Mouse (Mus musculus) bone marrow macrophage, adult 2 months (primary cell): ENCODE measurements around the gene Afg1l. TPM values are rescaled to one million over a fixed set of nuclear protein-coding genes. Genes with fewer than 3 reads are reported as not detected.
A peak's percentile ranks its signal among the peaks of the same experiment; 100 is the strongest.

Experiments
- H3K27ac ChIP-seq: 2 replicates; pipeline ENCODE4 v1.5.1; 2012; ENCODE audit warnings: low read depth, low read length; ENCODE audit not compliant: insufficient read depth
- H3K4me1 ChIP-seq: 2 replicates; pipeline ENCODE4 v1.6.1; 2012; ENCODE audit warnings: low read length; ENCODE audit not compliant: control insufficient read depth, insufficient read depth
- H3K4me3 ChIP-seq: 2 replicates; pipeline ENCODE4 v1.5.1; 2012; ENCODE audit warnings: mild to moderate bottlenecking, low read length, moderate library complexity; ENCODE audit not compliant: insufficient read depth
- CTCF ChIP-seq: IDR thresholded peaks from 2 replicates; pipeline ENCODE4 v1.5.1; 2012; ENCODE audit warnings: low read depth, mild to moderate bottlenecking, low read length, moderate library complexity
- POLR2A ChIP-seq: IDR thresholded peaks from 2 replicates; pipeline ENCODE4 v1.6.1; 2012; ENCODE audit warnings: mild to moderate bottlenecking, low read depth, low read length, borderline replicate concordance
- polyA plus RNA-seq: library from polyadenylated mRNA; stranded (reverse); fragments of >200 nt; gene quantifications from 2 replicates; pipeline ENCODE4 v1.2.4, GENCODE M21; 2012; ENCODE audit not compliant: missing spikeins, insufficient read depth, insufficient read length

The Afg1l gene
- polyA plus RNA-seq, 1 experiment, result 6.5 TPM

DNA sequence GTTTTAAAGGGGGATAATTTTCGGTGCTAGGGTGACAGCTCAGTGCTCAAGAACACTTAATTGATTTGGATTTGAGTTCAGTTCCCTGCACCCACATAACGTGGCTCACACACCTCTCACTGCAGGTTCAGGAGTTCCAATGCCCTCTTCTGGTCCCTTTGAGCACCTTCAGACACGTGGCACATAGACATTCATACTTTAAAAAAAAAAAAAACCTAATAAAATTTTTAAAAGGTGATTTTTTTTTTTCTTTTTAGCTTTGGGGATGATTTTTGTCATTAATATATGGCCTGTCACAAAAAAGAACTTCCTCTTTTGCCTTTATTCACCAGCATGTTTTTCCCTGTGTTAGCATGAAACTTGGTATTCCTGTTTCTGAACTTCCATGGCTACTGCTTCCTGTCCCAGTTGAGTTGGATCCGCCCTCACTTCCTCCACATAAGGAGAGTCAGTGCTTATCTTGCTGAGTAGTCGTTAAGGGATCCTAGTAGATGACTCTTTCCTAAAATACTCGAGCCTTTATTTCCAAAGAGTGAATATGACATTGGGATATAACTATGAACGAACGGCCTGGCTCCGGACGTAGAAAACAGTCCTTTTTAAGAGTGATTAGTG is 25.8 kb upstream of the Afg1l start:
- Histone ChIP-seq H3K4me3 (peak overlapping the region; percentile 39), H3K4me1 (peaks cover 26% of the 10 kb centered on the region), H3K27ac (peak overlapping the region; percentile 87)
- TF ChIP-seq POLR2A, result no peak

DNA sequence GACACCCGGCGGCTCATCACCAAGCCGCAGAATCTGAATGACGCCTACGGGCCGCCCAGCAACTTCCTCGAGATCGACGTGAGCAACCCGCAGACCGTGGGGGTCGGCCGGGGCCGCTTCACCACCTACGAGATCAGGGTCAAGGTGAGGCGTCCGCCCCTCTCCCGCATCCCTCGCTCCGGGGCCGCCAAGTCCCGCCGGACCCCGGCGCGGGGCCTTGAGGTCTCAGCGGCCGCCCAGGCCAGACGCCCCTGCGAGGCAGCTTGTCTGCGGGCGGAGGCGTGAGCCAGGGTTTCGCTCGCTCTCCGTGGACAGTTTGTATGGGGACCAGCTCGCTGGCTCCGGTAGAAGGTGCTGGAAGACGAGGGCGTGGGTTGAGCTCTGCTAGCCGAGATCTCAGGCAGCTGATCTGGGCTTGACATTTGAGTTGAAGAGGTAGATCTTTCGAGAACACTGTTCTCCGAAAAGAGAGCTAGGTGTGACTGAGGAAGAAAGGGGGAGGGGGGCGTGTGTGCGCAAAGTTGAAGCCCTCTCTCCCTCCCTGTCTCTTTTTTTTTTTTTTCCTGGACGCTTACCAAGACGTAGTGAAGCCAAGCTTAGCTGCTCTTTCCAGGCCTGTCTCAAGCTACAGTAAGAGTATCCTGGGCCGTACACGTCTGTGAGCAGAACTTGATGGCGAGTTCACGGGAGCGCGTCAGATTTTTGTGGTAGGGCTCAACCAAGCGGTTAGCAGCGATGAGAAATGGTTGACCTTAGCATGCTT is 24.2 kb upstream of the Afg1l start:
- TF ChIP-seq POLR2A, result no peak
- no peak for TF ChIP-seq CTCF
- H3K4me1 ChIP-seq, result peaks cover 20% of the 10 kb centered on the region
- peak overlapping the region; percentile 85 for H3K4me3 ChIP-seq
- peak overlapping the region; percentile 86 for H3K27ac ChIP-seq

DNA sequence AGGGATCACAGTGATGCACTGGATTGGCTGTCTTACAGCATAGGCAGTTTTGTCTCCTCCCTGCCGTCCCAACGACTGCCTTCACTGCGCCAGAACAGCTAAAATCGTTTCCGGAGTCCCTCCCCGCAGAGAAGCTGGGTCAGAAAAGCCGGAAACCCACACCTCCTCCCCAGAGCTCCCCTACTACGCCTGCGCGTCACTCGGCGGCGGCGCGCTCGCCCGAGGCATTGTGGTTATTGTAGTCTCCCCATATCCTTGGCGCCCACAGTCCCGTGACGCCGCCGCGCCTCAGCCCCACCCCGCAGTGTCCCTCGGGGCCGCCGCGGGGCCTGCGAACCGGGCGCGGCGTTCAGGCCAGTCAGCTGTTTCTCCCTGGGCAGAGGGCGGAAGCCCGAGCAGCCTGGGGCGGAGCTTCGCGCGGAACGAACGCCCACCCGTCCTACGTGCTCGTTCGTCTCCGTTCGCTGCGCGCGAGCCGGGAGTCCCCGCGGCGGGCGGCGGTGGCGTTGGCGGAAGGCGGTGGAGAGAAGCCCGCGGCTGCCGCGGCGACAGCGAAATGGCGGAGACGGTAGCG is 23.5 kb upstream of the Afg1l start, which contains the start of gene Snx3:
TSS of gene Snx3 (plus strand) at position 256 of the 574 bp plus-strand sequence.
- Histone ChIP-seq H3K27ac (peak within 1 kb of the TSS; percentile 86), H3K4me3 (peak within 1 kb of the TSS; percentile 85), H3K4me1 (peaks cover 17% of the 10 kb centered on the region)
- no peak for TF ChIP-seq POLR2A
- no peak for TF ChIP-seq CTCF

DNA sequence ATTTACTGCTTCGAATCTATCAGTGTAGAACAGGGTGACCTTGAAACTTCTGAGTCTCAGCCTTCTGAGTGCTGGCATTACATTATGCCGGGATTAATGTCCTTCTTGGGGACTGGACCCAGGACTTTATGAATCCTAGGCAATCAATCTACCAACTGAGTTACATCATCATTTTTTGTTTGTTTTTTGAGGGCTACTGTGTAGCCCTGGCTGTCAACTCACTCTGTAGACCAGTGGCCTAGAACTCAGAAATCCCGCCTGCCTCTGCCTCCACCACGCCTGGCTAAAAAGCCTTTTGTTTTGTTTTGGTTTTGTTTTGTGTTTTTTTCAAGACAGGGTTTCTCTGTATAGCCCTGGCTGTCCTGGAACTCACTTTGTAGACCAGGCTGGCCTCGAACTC is 22.8 kb upstream of the Afg1l start:
- H3K27ac ChIP-seq, result peak overlapping the region; percentile 79
- H3K4me1 ChIP-seq, result peaks cover 14% of the 10 kb centered on the region
- no peak for TF ChIP-seq CTCF
- no peak for TF ChIP-seq POLR2A
- H3K4me3 ChIP-seq, result peak overlapping the region; percentile 25

DNA sequence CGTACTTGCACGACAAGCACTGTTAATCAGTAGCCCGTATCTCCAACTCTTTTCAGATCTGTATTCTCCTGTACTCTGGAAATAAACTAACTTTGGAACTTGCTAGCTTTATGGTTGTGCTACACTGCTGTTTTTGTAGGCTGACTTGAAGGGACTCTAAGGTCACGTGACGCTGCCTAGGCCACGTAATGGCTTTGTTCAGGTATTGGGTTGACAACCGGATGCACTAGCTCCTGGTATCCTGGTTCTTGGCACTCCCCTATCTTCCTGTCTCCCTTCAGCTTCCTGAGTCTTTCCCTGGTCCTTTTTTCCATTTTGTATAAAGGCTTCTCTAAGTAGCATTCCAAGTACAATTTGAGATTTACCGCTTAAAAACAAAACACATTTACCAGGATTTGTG is 22.2 kb upstream of the Afg1l start:
- Histone ChIP-seq H3K4me1 (peaks cover 14% of the 10 kb centered on the region), H3K27ac (no peak overlapping the region), H3K4me3 (no peak overlapping the region)
- no peak for TF ChIP-seq CTCF
- no peak for TF ChIP-seq POLR2A

DNA sequence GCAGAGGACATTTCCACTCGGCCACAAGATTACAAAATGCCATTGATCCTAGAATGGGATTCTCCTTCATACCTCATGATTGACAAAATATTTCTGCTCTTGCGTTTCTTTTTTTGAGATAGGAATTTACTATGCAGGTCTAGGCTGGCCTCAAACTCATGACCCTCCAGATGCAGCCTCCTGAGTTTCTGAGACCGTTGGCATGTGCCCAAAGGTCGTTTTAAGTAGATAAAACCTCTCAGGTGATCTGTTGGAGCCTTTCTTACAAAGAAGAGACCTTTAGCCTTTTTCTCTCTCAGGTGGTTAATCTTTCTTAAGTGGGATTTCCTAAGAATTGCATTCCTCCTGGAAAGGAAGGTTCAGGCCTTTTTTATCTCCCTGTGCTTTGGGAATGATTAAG is 14.6 kb upstream of the Afg1l start:
- no peak overlapping the region for H3K4me3 ChIP-seq
- H3K4me1 ChIP-seq, result peaks cover 6% of the 10 kb centered on the region
- no peak overlapping the region for H3K27ac ChIP-seq
- no peak for TF ChIP-seq CTCF
- TF ChIP-seq POLR2A, result no peak

DNA sequence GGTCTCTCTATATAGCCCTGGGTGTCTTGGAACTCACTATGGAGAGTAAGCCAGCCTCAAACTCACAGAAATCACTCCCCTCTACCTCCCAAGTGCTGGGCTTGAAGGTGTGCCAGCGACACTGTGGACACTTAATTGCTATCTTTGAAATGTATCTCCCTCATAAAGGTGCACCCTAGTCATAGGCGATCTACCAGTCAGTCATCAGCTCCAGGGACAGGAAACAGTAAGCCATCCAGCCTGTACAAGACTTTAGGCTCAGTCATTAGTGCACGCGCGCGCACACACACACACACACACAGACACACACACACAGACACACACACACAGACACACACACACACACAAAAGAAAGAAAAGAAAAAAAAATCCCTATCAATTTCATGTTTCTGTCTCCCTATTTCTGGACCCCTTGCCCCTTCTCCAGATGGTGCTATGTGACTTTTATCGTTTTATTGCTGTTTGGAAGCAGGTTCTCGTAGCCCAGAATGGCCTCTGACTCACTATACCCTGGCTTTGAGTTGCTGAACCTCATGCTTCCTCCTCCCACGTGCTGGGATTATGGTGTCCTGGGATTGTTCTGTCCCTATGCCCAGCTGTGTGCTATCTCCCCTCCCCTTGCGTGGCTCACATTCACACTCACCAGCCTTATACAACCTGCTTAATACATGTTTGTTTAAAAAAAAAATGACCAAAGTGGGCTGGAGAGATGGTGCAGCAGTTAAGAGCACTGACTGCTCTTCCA is 13.8 kb upstream of the Afg1l start:
- no peak for TF ChIP-seq CTCF
- no peak for TF ChIP-seq POLR2A
- no peak overlapping the region for H3K27ac ChIP-seq
- H3K4me1 ChIP-seq, result peaks cover 6% of the 10 kb centered on the region
- no peak overlapping the region for H3K4me3 ChIP-seq

DNA sequence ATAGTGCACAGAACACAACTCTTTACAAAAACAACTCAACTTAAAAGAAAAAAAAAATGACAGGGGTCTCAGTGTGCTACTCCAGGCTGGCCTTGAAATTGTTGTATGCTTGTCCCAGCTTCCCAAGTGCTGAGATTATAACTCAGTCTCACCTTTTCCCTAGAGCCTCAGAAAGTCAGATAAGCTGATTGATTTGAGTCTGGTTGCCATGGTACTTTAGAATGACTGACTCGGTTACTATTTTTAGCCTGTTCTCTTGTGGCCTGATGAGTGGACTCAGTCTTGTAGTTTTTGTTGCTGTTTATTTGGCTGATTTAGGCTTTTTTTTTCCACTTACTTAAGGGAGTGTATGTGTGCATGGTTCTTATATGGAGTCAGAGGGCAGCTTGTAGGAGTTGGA is 12.8 kb upstream of the Afg1l start:
- TF ChIP-seq POLR2A (no peak), CTCF (no peak)
- no peak overlapping the region for H3K4me3 ChIP-seq
- H3K4me1 ChIP-seq, result peaks cover 7% of the 10 kb centered on the region
- no peak overlapping the region for H3K27ac ChIP-seq

DNA sequence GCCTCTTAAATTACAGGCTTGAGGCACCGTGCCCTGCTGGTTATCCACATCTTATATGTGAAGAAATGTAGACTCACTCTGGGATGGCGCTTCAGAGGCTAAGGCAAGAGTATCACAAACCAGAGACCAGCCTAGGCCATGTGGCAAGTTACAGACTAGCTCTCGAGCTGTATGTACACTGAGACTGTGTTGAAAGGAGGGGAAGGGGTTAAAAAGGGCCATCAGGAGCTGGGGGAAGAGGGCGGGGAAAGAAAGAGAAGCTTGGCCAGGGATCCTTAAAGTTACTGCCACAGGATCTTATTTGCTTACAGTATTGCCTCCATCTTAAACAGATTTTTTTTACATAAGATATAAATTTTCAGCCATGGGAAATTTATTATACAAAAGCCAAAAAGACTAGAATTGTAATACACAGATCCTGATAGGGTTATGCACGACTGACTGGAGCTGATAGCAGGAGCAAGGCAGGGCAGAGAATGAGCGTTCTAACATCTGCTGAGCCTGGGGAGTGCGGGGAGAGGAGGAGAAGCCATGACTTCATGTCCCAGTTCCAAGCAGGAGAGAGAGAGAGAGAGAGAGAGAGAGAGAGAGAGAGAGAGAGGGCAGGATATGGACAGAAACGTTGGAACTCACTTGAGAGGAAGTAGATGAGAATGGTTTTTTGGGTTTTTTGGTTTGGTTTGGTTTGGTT is 10.4 kb upstream of the Afg1l start:
- TF ChIP-seq CTCF (no peak), POLR2A (no peak)
- Histone ChIP-seq H3K4me1 (peaks cover 10% of the 10 kb centered on the region), H3K4me3 (no peak overlapping the region), H3K27ac (no peak overlapping the region)
